Mouse (Mus musculus): ENCODE results near the gene Ssmem1.

GRCm38 (mm10) chr6:30509265-30510239, at the start of gene Ssmem1, which contains the start of gene Tmem209:
- TF ChIP-seq CTCF (IDR thresholded peaks at IDR 0.05; ENCODE audit: low read depth) = no peak
- peak; percentile 82 for TF ChIP-seq EP300 (IDR thresholded peaks at IDR 0.05; ENCODE audit: low read depth)

Data from liver, postnatal 0 days (tissue).